Mouse (Mus musculus) liver, embryonic 18 days (tissue): Measurements from ENCODE around the gene Hlcs. TPM values are rescaled to one million over a fixed set of nuclear protein-coding genes. Genes with fewer than 3 reads are reported as not detected.

Experiments
- polyA plus RNA-seq: library from polyadenylated mRNA; depleted of rRNA; stranded (reverse); fragments of >200 nt; gene quantifications from 2 replicates; pipeline ENCODE4 v1.2.3, GENCODE M21; 2012; rRNA removed

The Hlcs gene
- polyA plus RNA-seq = 3.0 and 3.1 TPM in 2 replicates

GRCm38 (mm10) chr16:94313229-94314030, at the start of gene Hlcs:
Gene Hlcs (minus strand): TSS chr16:94313571.

DNA sequence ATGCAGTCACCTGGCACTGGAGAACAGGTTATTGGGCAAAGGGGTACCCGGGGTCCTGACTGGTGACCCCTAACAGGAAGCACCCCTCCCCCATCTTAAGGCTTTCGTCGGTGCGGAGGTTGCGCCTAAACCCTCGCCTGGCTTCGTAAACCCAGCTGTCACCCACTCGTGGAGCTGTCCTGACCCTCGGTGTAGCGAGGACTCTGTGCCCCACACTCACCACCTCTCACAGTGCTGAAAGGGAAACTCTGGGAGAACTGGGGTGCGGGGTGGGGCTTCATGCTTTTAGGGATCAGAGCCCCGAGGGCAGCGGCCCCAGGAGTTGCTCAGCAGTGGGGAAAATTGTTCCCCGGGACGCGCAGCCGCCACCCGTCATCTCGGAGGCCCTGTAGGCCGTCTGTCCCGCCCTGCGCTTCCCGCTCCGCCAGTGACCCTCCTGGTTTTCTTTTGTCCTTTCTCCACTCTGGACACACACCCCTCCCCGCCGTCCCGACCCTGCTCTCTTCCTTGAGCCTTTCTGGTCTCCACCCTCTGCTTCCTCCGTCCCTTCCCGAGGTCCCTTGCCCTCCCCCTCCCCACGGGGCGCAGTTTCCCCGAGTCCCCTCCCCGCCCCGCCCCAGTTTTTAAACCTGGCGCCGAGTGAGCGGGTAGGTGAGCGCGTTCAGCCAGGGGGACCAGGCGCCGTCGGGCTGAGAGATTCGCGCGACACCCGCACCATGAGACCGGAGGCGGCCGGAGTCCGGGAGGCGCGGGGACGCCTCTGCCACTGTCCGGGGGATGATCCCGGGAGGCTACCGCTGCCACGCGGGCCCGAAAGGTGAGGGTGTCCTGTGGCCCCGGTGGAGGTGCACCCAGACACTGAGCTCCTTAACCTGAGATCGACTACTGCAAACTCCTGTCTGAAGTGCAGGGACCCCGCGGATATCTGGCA, 14.7 kb upstream of the Hlcs start, which contains the start of gene Ripply3:
Ripply3 (plus strand) TSS at position 640 of the 931 bp plus-strand sequence.

GRCm38 (mm10) chr16:94084711-94085602, 228.4 kb downstream of the Hlcs start, which contains the start of gene Sim2:
Gene Sim2 (plus strand): TSS chr16:94084931.

Other genes with a start within 250 kb of the Hlcs start
- not detected in 2 replicates for gene Sim2, start 228.6 kb downstream of the Hlcs start, polyA plus RNA-seq
- 1.3 and 1.6 TPM in 2 replicates for gene Ripply3, start 14.8 kb upstream of the Hlcs start, polyA plus RNA-seq
- 8.2 and 8.9 TPM in 2 replicates for gene Ttc3, start 57.0 kb upstream of the Hlcs start, polyA plus RNA-seq
- gene Pigp, start 58.3 kb upstream of the Hlcs start, polyA plus RNA-seq = 31.5 and 31.7 TPM in 2 replicates
- 18.4 and 20.3 TPM in 2 replicates for gene Vps26c, start 213.3 kb upstream of the Hlcs start, polyA plus RNA-seq